Mouse (Mus musculus): Measurements from ENCODE around the gene Mrps6.

The Mrps6 gene

GRCm38 (mm10) chr16:92120899-92121531 is 62.9 kb downstream of the Mrps6 start:
- DNase-seq (ENCODE audit: low spot score in 2 of 2) = no peak

- DNase-seq (ENCODE audit: low spot score in 2 of 2) = no peak
These were observed 69.2 kb downstream of the Mrps6 start for GRCm38 (mm10) chr16:92127226-92127625.

- no peak for DNase-seq (ENCODE audit: low spot score in 2 of 2)
These were observed 69.6 kb downstream of the Mrps6 start for GRCm38 (mm10) chr16:92127666-92128065.

- no peak for DNase-seq (ENCODE audit: low spot score in 2 of 2)
These were observed 71.8 kb downstream of the Mrps6 start for GRCm38 (mm10) chr16:92129843-92130242.

GRCm38 (mm10) chr16:92132511-92132910 is 74.4 kb downstream of the Mrps6 start:
- no peak for DNase-seq (ENCODE audit: low spot score in 2 of 2)

GRCm38 (mm10) chr16:92134148-92134764 is 76.2 kb downstream of the Mrps6 start:
- DNase-seq (ENCODE audit: low spot score in 2 of 2) = no peak

- DNase-seq (ENCODE audit: low spot score in 2 of 2) = no peak
These were observed 78.2 kb downstream of the Mrps6 start for GRCm38 (mm10) chr16:92136275-92136674.

GRCm38 (mm10) chr16:92139386-92140261 is 81.6 kb downstream of the Mrps6 start:
- DNase-seq (ENCODE audit: low spot score in 2 of 2) = no peak

- no peak for DNase-seq (ENCODE audit: low spot score in 2 of 2)
These were observed 82.3 kb downstream of the Mrps6 start for GRCm38 (mm10) chr16:92140328-92140727.

GRCm38 (mm10) chr16:92141021-92141420 is 83.0 kb downstream of the Mrps6 start:
- no peak for DNase-seq (ENCODE audit: low spot score in 2 of 2)

- DNase-seq (ENCODE audit: low spot score in 2 of 2) = no peak
These were observed 84.4 kb downstream of the Mrps6 start for GRCm38 (mm10) chr16:92142426-92143012.

GRCm38 (mm10) chr16:92147631-92148366 is 89.7 kb downstream of the Mrps6 start:
- no peak for DNase-seq (ENCODE audit: low spot score in 2 of 2)

- no peak for DNase-seq (ENCODE audit: low spot score in 2 of 2)
These were observed 90.3 kb downstream of the Mrps6 start for GRCm38 (mm10) chr16:92148367-92148728.

- DNase-seq (ENCODE audit: low spot score in 2 of 2) = no peak
These were observed 92.9 kb downstream of the Mrps6 start for GRCm38 (mm10) chr16:92150975-92151374.

- DNase-seq (ENCODE audit: low spot score in 2 of 2) = peak in 1 of 2 experiments; percentile 65
These were observed 100.0 kb downstream of the Mrps6 start for GRCm38 (mm10) chr16:92158021-92158455.

- DNase-seq (ENCODE audit: low spot score in 2 of 2) = peak; percentile 49 to 73
These were observed 100.5 kb downstream of the Mrps6 start for GRCm38 (mm10) chr16:92158461-92159091.

GRCm38 (mm10) chr16:92159114-92159513 is 101.0 kb downstream of the Mrps6 start:
- peak in 1 of 2 experiments; percentile 23 for DNase-seq (ENCODE audit: low spot score in 2 of 2)
